Mouse (Mus musculus): ENCODE results near the gene Hs1bp3. TPM values are rescaled to one million over a fixed set of nuclear protein-coding genes. Genes with fewer than 3 reads are reported as not detected.

Gene Hs1bp3
- polyA plus RNA-seq, 2 experiments, result 2.3 to 2.4 TPM

GRCm38 (mm10) chr12:8321506-8321905, 8.3 kb downstream of the Hs1bp3 start:
- no peak overlapping the region for H3K4me2 ChIP-seq (ENCODE audit: low read depth)
- ATAC-seq (ENCODE audit: insufficient read depth), result no peak
- H3K27ac ChIP-seq, result no peak overlapping the region
- H3K27me3 ChIP-seq (ENCODE audit: control insufficient read depth, insufficient read depth, low read length), result no peaks in the 10 kb centered on the region
- TF ChIP-seq EP300 (IDR thresholded peaks at IDR 0.05; ENCODE audit: low read depth), result no peak
- no peak for TF ChIP-seq CTCF (IDR thresholded peaks at IDR 0.05; ENCODE audit: low read depth)
- H3K4me1 ChIP-seq (replicated peaks; ENCODE audit: control insufficient read depth in 2 of 2, insufficient read depth in 2 of 2, low read length in 1 of 2), result no peaks in the 10 kb centered on the region
- no peak overlapping the region for H3K9ac ChIP-seq (replicated peaks)
- H3K9me3 ChIP-seq (ENCODE audit: control insufficient read depth, low read length), result no peaks in the 10 kb centered on the region
- no peaks in the 10 kb centered on the region for H3K36me3 ChIP-seq (replicated peaks; ENCODE audit: control insufficient read depth, insufficient read depth, low read depth)
- no peak for DNase-seq (ENCODE audit: low read depth in 3 of 3, low spot score in 3 of 3)
- 74% methylated on average over 10 of the region's 10 CpGs for WGBS (ENCODE audit: insufficient replicate concordance)
- no peak overlapping the region for H3K4me3 ChIP-seq (ENCODE audit: insufficient read depth in 1 of 2, low read depth in 2 of 2, low read length in 2 of 2)

GRCm38 (mm10) chr12:8324086-8324485, 10.9 kb downstream of the Hs1bp3 start:
- Histone ChIP-seq H3K4me2 (ENCODE audit: low read depth) (no peak overlapping the region), H3K9me3 (ENCODE audit: control insufficient read depth, low read length) (no peaks in the 10 kb centered on the region), H3K4me1 (replicated peaks; ENCODE audit: control insufficient read depth in 2 of 2, insufficient read depth in 2 of 2, low read length in 1 of 2) (no peaks in the 10 kb centered on the region; a peak in 1 of 4 replicates), H3K27ac (no peak overlapping the region), H3K9ac (replicated peaks) (no peak overlapping the region), H3K4me3 (ENCODE audit: insufficient read depth in 1 of 2, low read depth in 2 of 2, low read length in 2 of 2) (no peak overlapping the region), H3K27me3 (ENCODE audit: control insufficient read depth, insufficient read depth, low read length) (no peaks in the 10 kb centered on the region), H3K36me3 (replicated peaks; ENCODE audit: control insufficient read depth, insufficient read depth, low read depth) (no peaks in the 10 kb centered on the region)
- 75% methylated on average over 10 of the region's 10 CpGs for WGBS (ENCODE audit: insufficient replicate concordance)
- DNase-seq (ENCODE audit: low read depth in 3 of 3, low spot score in 3 of 3) (no peak), ATAC-seq (ENCODE audit: insufficient read depth) (no peak)
- TF ChIP-seq CTCF (IDR thresholded peaks at IDR 0.05; ENCODE audit: low read depth) (no peak), EP300 (IDR thresholded peaks at IDR 0.05; ENCODE audit: low read depth) (no peak)

- ATAC-seq (ENCODE audit: insufficient read depth), result no peak
These were observed 12.2 kb downstream of the Hs1bp3 start for GRCm38 (mm10) chr12:8325245-8325942.

GRCm38 (mm10) chr12:8325943-8326522, 12.8 kb downstream of the Hs1bp3 start:
- WGBS (ENCODE audit: insufficient replicate concordance), result 83% methylated on average over 17 of the region's 17 CpGs
- Histone ChIP-seq H3K9ac (replicated peaks) (no peak overlapping the region), H3K27ac (no peak overlapping the region), H3K4me3 (ENCODE audit: insufficient read depth in 1 of 2, low read depth in 2 of 2, low read length in 2 of 2) (no peak overlapping the region), H3K4me1 (replicated peaks; ENCODE audit: control insufficient read depth in 2 of 2, insufficient read depth in 2 of 2, low read length in 1 of 2) (no peaks in the 10 kb centered on the region; a peak in 1 of 4 replicates), H3K9me3 (ENCODE audit: control insufficient read depth, low read length) (no peaks in the 10 kb centered on the region), H3K27me3 (ENCODE audit: control insufficient read depth, insufficient read depth, low read length) (no peaks in the 10 kb centered on the region), H3K4me2 (ENCODE audit: low read depth) (no peak overlapping the region), H3K36me3 (replicated peaks; ENCODE audit: control insufficient read depth, insufficient read depth, low read depth) (no peaks in the 10 kb centered on the region)
- TF ChIP-seq CTCF (IDR thresholded peaks at IDR 0.05; ENCODE audit: low read depth) (no peak), EP300 (IDR thresholded peaks at IDR 0.05; ENCODE audit: low read depth) (no peak)
- no peak for ATAC-seq (ENCODE audit: insufficient read depth)
- DNase-seq (ENCODE audit: low read depth in 3 of 3, low spot score in 3 of 3), result no peak

More at GRCm38 (mm10) chr12:8325245-8325942, 12.2 kb downstream of the Hs1bp3 start:
- H3K4me2 ChIP-seq (ENCODE audit: low read depth), result no peak overlapping the region
- no peak for TF ChIP-seq EP300 (IDR thresholded peaks at IDR 0.05; ENCODE audit: low read depth)
- no peak for TF ChIP-seq CTCF (IDR thresholded peaks at IDR 0.05; ENCODE audit: low read depth)
- WGBS (ENCODE audit: insufficient replicate concordance), result 77% methylated on average over 13 of the region's 13 CpGs
- no peaks in the 10 kb centered on the region for H3K36me3 ChIP-seq (replicated peaks; ENCODE audit: control insufficient read depth, insufficient read depth, low read depth)
- H3K27me3 ChIP-seq (ENCODE audit: control insufficient read depth, insufficient read depth, low read length), result no peaks in the 10 kb centered on the region
- H3K9me3 ChIP-seq (ENCODE audit: control insufficient read depth, low read length), result no peaks in the 10 kb centered on the region
- DNase-seq (ENCODE audit: low read depth in 3 of 3, low spot score in 3 of 3), result no peak
- H3K4me3 ChIP-seq (ENCODE audit: insufficient read depth in 1 of 2, low read depth in 2 of 2, low read length in 2 of 2), result no peak overlapping the region
- no peak overlapping the region for H3K9ac ChIP-seq (replicated peaks)
- no peak overlapping the region for H3K27ac ChIP-seq
- H3K4me1 ChIP-seq (replicated peaks; ENCODE audit: control insufficient read depth in 2 of 2, insufficient read depth in 2 of 2, low read length in 1 of 2), result no peaks in the 10 kb centered on the region; a peak in 1 of 4 replicates

- Histone ChIP-seq H3K36me3 (replicated peaks; ENCODE audit: control insufficient read depth, insufficient read depth, low read depth) (no peaks in the 10 kb centered on the region), H3K27me3 (ENCODE audit: control insufficient read depth, insufficient read depth, low read length) (no peaks in the 10 kb centered on the region), H3K4me2 (ENCODE audit: low read depth) (no peak overlapping the region), H3K9me3 (ENCODE audit: control insufficient read depth, low read length) (no peaks in the 10 kb centered on the region), H3K4me1 (replicated peaks; ENCODE audit: control insufficient read depth in 2 of 2, insufficient read depth in 2 of 2, low read length in 1 of 2) (no peaks in the 10 kb centered on the region; a peak in 1 of 4 replicates), H3K27ac (no peak overlapping the region), H3K4me3 (ENCODE audit: insufficient read depth in 1 of 2, low read depth in 2 of 2, low read length in 2 of 2) (no peak overlapping the region), H3K9ac (replicated peaks) (no peak overlapping the region)
- DNase-seq (ENCODE audit: low read depth in 3 of 3, low spot score in 3 of 3), result peak; percentile 52 to 57 (median 54)
- ATAC-seq (ENCODE audit: insufficient read depth), result peak; percentile 67
- TF ChIP-seq CTCF (IDR thresholded peaks at IDR 0.05; ENCODE audit: low read depth), result peak; percentile 92
- no peak for TF ChIP-seq EP300 (IDR thresholded peaks at IDR 0.05; ENCODE audit: low read depth)
- 33% methylated on average over 17 of the region's 17 CpGs for WGBS (ENCODE audit: insufficient replicate concordance)
These were observed 13.8 kb downstream of the Hs1bp3 start for GRCm38 (mm10) chr12:8326825-8327674.

Measured in liver, embryonic 14.5 days (tissue).